Mouse (Mus musculus): ENCODE measurements around the gene Vdr. TPM values are rescaled to one million over a fixed set of nuclear protein-coding genes. Genes with fewer than 3 reads are reported as not detected.

The Vdr gene
- polyA plus RNA-seq, 1 experiment = 0.20 TPM

GRCm38 (mm10) chr15:97844037-97845034 is 66.1 kb downstream of the Vdr start, which contains the start of gene Hdac7:
Gene Hdac7, minus strand, starts transcription at chr15:97844502.
- TF ChIP-seq FLI1 (IDR thresholded peaks at IDR 0.05; ENCODE audit: low read length) = no peak
- TF ChIP-seq GATA1 (IDR thresholded peaks at IDR 0.05; ENCODE audit: borderline replicate concordance, low read length) = no peak
- H3K4me1 ChIP-seq = peaks cover 54% of the 10 kb centered on the region
- H3K36me3 ChIP-seq (replicated peaks; ENCODE audit: low read length) = no peaks in the 10 kb centered on the region
- peaks cover 9% of the 10 kb centered on the region for H3K9me3 ChIP-seq
- no peak within 1 kb of the TSS for H3K4me3 ChIP-seq (replicated peaks)
- H3K27me3 ChIP-seq (replicated peaks) = peaks cover 12% of the 10 kb centered on the region

- H3K9me3 ChIP-seq = peaks cover 9% of the 10 kb centered on the region
- no peaks in the 10 kb centered on the region for H3K36me3 ChIP-seq (replicated peaks; ENCODE audit: low read length)
- H3K4me3 ChIP-seq (replicated peaks) = peak overlapping the region; percentile 5
- H3K27me3 ChIP-seq (replicated peaks) = peaks cover 12% of the 10 kb centered on the region
- peaks cover 62% of the 10 kb centered on the region for H3K4me1 ChIP-seq
- TF ChIP-seq FLI1 (IDR thresholded peaks at IDR 0.05; ENCODE audit: low read length) (no peak), GATA1 (IDR thresholded peaks at IDR 0.05; ENCODE audit: borderline replicate concordance, low read length) (no peak)
Observed at GRCm38 (mm10) chr15:97843247-97843651, 67.2 kb downstream of the Vdr start.

- H3K36me3 ChIP-seq (replicated peaks; ENCODE audit: low read length) = no peaks in the 10 kb centered on the region
- H3K4me3 ChIP-seq (replicated peaks) = no peak overlapping the region
- H3K9me3 ChIP-seq = peaks cover 9% of the 10 kb centered on the region
- H3K27me3 ChIP-seq (replicated peaks) = peaks cover 12% of the 10 kb centered on the region
- TF ChIP-seq FLI1 (IDR thresholded peaks at IDR 0.05; ENCODE audit: low read length) (no peak), GATA1 (IDR thresholded peaks at IDR 0.05; ENCODE audit: borderline replicate concordance, low read length) (no peak)
- H3K4me1 ChIP-seq = peaks cover 74% of the 10 kb centered on the region
Observed at GRCm38 (mm10) chr15:97842058-97842457, 68.4 kb downstream of the Vdr start.

- TF ChIP-seq GATA1 (IDR thresholded peaks at IDR 0.05; ENCODE audit: borderline replicate concordance, low read length) (no peak), FLI1 (IDR thresholded peaks at IDR 0.05; ENCODE audit: low read length) (no peak)
- Histone ChIP-seq H3K36me3 (replicated peaks; ENCODE audit: low read length) (no peaks in the 10 kb centered on the region), H3K27me3 (replicated peaks) (peaks cover 12% of the 10 kb centered on the region), H3K9me3 (peaks cover 8% of the 10 kb centered on the region), H3K4me1 (peaks cover 74% of the 10 kb centered on the region), H3K4me3 (replicated peaks) (no peak overlapping the region)
Observed at GRCm38 (mm10) chr15:97841383-97841782, 69.0 kb downstream of the Vdr start.

- no peaks in the 10 kb centered on the region for H3K36me3 ChIP-seq (replicated peaks; ENCODE audit: low read length)
- H3K4me3 ChIP-seq (replicated peaks) = peak overlapping the region; percentile 7
- H3K9me3 ChIP-seq = peaks cover 2% of the 10 kb centered on the region
- H3K4me1 ChIP-seq = peaks cover 78% of the 10 kb centered on the region
- no peak for TF ChIP-seq GATA1 (IDR thresholded peaks at IDR 0.05; ENCODE audit: borderline replicate concordance, low read length)
- no peak for TF ChIP-seq FLI1 (IDR thresholded peaks at IDR 0.05; ENCODE audit: low read length)
- H3K27me3 ChIP-seq (replicated peaks) = peaks cover 12% of the 10 kb centered on the region
Observed at GRCm38 (mm10) chr15:97840781-97841180, 69.6 kb downstream of the Vdr start.

- Histone ChIP-seq H3K4me3 (replicated peaks) (peak overlapping the region; percentile 7), H3K9me3 (no peaks in the 10 kb centered on the region), H3K27me3 (replicated peaks) (peaks cover 15% of the 10 kb centered on the region), H3K36me3 (replicated peaks; ENCODE audit: low read length) (no peaks in the 10 kb centered on the region), H3K4me1 (peaks cover 78% of the 10 kb centered on the region)
- TF ChIP-seq GATA1 (IDR thresholded peaks at IDR 0.05; ENCODE audit: borderline replicate concordance, low read length) (no peak), FLI1 (IDR thresholded peaks at IDR 0.05; ENCODE audit: low read length) (no peak)
Observed at GRCm38 (mm10) chr15:97839991-97840455, 70.4 kb downstream of the Vdr start.

- no peak for TF ChIP-seq GATA1 (IDR thresholded peaks at IDR 0.05; ENCODE audit: borderline replicate concordance, low read length)
- no peak for TF ChIP-seq FLI1 (IDR thresholded peaks at IDR 0.05; ENCODE audit: low read length)
- no peak overlapping the region for H3K4me3 ChIP-seq (replicated peaks)
- H3K9me3 ChIP-seq = no peaks in the 10 kb centered on the region
- peaks cover 17% of the 10 kb centered on the region for H3K27me3 ChIP-seq (replicated peaks)
- peaks cover 74% of the 10 kb centered on the region for H3K4me1 ChIP-seq
- no peaks in the 10 kb centered on the region for H3K36me3 ChIP-seq (replicated peaks; ENCODE audit: low read length)
Observed at GRCm38 (mm10) chr15:97839473-97839872, 71.0 kb downstream of the Vdr start.

- H3K4me3 ChIP-seq (replicated peaks) = no peak overlapping the region
- H3K27me3 ChIP-seq (replicated peaks) = peaks cover 19% of the 10 kb centered on the region
- no peaks in the 10 kb centered on the region for H3K36me3 ChIP-seq (replicated peaks; ENCODE audit: low read length)
- no peak for TF ChIP-seq FLI1 (IDR thresholded peaks at IDR 0.05; ENCODE audit: low read length)
- H3K4me1 ChIP-seq = peaks cover 70% of the 10 kb centered on the region
- no peaks in the 10 kb centered on the region for H3K9me3 ChIP-seq
Observed at GRCm38 (mm10) chr15:97839012-97839411, 71.4 kb downstream of the Vdr start.

GRCm38 (mm10) chr15:97838395-97838794 is 72.0 kb downstream of the Vdr start:
- H3K36me3 ChIP-seq (replicated peaks; ENCODE audit: low read length) = no peaks in the 10 kb centered on the region
- H3K27me3 ChIP-seq (replicated peaks) = peaks cover 21% of the 10 kb centered on the region
- no peak for TF ChIP-seq FLI1 (IDR thresholded peaks at IDR 0.05; ENCODE audit: low read length)
- TF ChIP-seq GATA1 (IDR thresholded peaks at IDR 0.05; ENCODE audit: borderline replicate concordance, low read length) = no peak
- H3K4me1 ChIP-seq = peaks cover 66% of the 10 kb centered on the region
- H3K9me3 ChIP-seq = no peaks in the 10 kb centered on the region
- no peak overlapping the region for H3K4me3 ChIP-seq (replicated peaks)

- Histone ChIP-seq H3K4me3 (replicated peaks) (peak overlapping the region; percentile 42), H3K9me3 (no peaks in the 10 kb centered on the region), H3K4me1 (peaks cover 68% of the 10 kb centered on the region), H3K27me3 (replicated peaks) (peaks cover 26% of the 10 kb centered on the region), H3K36me3 (replicated peaks; ENCODE audit: low read length) (no peaks in the 10 kb centered on the region)
- TF ChIP-seq GATA1 (IDR thresholded peaks at IDR 0.05; ENCODE audit: borderline replicate concordance, low read length) (no peak), FLI1 (IDR thresholded peaks at IDR 0.05; ENCODE audit: low read length) (no peak)
Observed at GRCm38 (mm10) chr15:97837491-97838061, 72.9 kb downstream of the Vdr start.

Measured in megakaryocyte, embryonic 14.5 days (primary cell).